Mouse (Mus musculus) hindbrain, embryonic 10.5 days (tissue): ENCODE measurements at regions not wholly inside any gene's neighbourhood (a gene's known extent, or its start where the extent isn't known, plus 50 kb on each side); places are given as distances from the start of the nearest gene placed in this dataset.

Experiments
- DNase-seq: peaks from one replicate; pipeline ENCODE4 v3.0.0-alpha.2; 2017; ENCODE audit warnings: low spot score
- H3K27ac ChIP-seq: fragments of 300-500 bp; sonication (generic); 2 replicates; pipeline ENCODE4 v1.5.1; 2016; ENCODE audit warnings: mild to moderate bottlenecking, moderate library complexity
- H3K27me3 ChIP-seq: fragments of 300-500 bp; sonication (generic); 2 replicates; pipeline ENCODE4 v1.6.1; 2016; ENCODE audit warnings: mild to moderate bottlenecking; ENCODE audit not compliant: poor library complexity, insufficient read depth, severe bottlenecking
- H3K36me3 ChIP-seq: fragments of 300-500 bp; sonication (generic); 2 replicates; pipeline ENCODE4 v1.6.1; 2016; ENCODE audit warnings: mild to moderate bottlenecking, moderate library complexity
- H3K4me1 ChIP-seq: fragments of 300-500 bp; sonication (generic); replicated peaks from 2 replicates; pipeline ENCODE4 v1.6.1; 2016; ENCODE audit warnings: mild to moderate bottlenecking
- H3K4me3 ChIP-seq: fragments of 300-500 bp; sonication (generic); 2 replicates; pipeline ENCODE4 v1.5.1; 2016; ENCODE audit warnings: mild to moderate bottlenecking, moderate library complexity
- H3K9me3 ChIP-seq: fragments of 300-500 bp; sonication (generic); 2 replicates; pipeline ENCODE4 v1.6.1; 2016; ENCODE audit warnings: mild to moderate bottlenecking, moderate library complexity
- WGBS: fragments of 180-500 bp; shearing (Covaris S2); methylation state at CpG from one replicate; pipeline ENCODE4 v1.1.7; 2016; 5-methylcytosine and 5-hydroxymethylcytosine counted together

- Histone ChIP-seq H3K9me3 (no peaks in the 10 kb centered on the region), H3K27me3 (no peaks in the 10 kb centered on the region), H3K4me1 (no peaks in the 10 kb centered on the region), H3K4me3 (no peak overlapping the region), H3K36me3 (no peaks in the 10 kb centered on the region), H3K27ac (no peak overlapping the region)
- no peak for DNase-seq
Measured at GRCm38 (mm10) chr3:159689743-159690142, 90.8 kb downstream of the Rpe65 start.

DNA sequence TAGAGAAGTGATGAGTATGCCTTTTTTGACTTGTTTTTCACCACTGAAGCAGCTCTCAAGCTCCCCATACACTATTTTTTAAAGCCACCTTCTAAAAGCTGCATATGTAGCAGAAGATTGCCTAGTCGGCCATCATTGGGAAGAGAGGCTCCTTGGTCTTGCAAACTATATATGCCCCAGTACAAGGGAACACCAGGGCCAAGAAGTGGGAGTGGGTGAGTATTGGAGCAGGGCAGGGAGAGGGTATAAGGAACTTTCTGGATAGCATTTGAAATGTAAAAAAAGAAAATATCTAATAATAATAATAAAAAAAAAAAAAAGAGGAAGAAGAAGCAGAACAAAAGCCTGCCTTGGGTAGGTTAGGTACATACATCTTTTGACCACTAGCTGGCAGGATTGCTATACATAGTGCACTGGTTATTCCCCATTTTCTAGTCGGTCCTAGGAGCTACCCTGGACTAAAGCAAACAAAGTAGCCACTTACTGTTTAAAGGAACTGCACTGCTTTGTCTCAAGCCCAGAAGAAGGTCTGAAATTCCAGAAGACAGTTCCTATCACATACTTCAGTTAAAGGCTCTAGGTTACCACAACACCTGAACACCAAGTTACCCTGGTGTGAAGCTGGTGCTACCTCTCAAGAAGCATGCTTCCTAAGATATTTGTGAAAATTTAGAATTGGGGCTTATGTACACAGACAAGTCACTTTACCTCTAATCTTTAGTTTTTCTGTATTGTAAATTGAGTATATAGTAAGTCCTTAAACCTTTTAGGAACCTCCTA lies 114.9 kb upstream of the Wls start:
- no peak overlapping the region for H3K27ac ChIP-seq
- no peak overlapping the region for H3K4me3 ChIP-seq
- H3K36me3 ChIP-seq, result no peaks in the 10 kb centered on the region
- DNase-seq, result no peak
- WGBS, result 35% methylated on average over 2 of the region's 2 CpGs
- H3K27me3 ChIP-seq, result no peaks in the 10 kb centered on the region
- H3K4me1 ChIP-seq, result no peaks in the 10 kb centered on the region
- H3K9me3 ChIP-seq, result no peaks in the 10 kb centered on the region

GRCm38 (mm10) chr3:159732201-159732600 lies 107.3 kb upstream of the Wls start:
- no peak for DNase-seq
- 81% methylated on average over 1 of the region's 1 CpGs for WGBS
- no peak overlapping the region for H3K27ac ChIP-seq
- H3K36me3 ChIP-seq, result no peaks in the 10 kb centered on the region
- no peak overlapping the region for H3K4me3 ChIP-seq
- no peaks in the 10 kb centered on the region for H3K4me1 ChIP-seq
- H3K27me3 ChIP-seq, result no peaks in the 10 kb centered on the region
- H3K9me3 ChIP-seq, result no peaks in the 10 kb centered on the region

DNA sequence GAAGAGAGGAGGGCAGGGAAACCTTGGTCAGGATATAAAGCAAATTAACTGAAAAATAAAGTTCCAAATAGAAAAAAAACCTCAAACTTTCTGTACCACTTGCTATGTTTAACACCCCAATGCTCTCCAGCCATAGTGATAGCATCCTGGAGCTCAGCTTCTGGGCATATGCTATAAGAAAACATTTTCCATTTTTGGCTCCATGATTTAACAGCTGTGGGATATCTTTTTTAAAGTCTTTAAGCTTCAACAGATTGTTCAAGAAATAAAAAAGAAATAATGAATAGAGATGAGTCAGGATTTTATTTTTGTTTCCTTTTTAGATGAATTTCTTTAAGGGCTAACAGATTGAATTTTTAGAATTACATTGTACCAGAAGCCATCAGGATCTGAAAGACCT lies 106.3 kb upstream of the Wls start:
- Histone ChIP-seq H3K4me1 (no peaks in the 10 kb centered on the region), H3K9me3 (no peaks in the 10 kb centered on the region), H3K27me3 (no peaks in the 10 kb centered on the region), H3K36me3 (no peaks in the 10 kb centered on the region), H3K27ac (no peak overlapping the region), H3K4me3 (no peak overlapping the region)
- DNase-seq, result no peak

DNA sequence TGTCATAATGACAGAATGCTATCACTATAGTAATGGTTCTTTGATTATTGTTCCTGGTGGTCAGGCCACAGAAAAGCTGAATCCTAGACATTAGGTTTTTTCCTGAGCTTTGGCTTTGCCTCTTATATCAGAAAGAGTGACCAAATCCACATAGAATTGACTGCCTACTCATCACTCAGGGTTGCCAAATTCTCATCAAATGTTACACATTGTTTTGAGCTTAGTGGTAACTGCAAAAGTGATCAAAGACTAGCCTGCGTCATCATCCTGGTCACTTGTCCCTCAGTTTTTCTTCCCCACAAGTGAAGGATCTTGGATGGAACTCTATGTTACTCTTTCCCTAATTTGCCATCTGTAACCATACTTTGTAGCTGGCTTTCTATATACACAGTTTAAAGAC lies 104.9 kb upstream of the Wls start:
- Histone ChIP-seq H3K4me3 (no peak overlapping the region), H3K27me3 (no peaks in the 10 kb centered on the region), H3K4me1 (no peaks in the 10 kb centered on the region), H3K36me3 (no peaks in the 10 kb centered on the region), H3K27ac (no peak overlapping the region), H3K9me3 (no peaks in the 10 kb centered on the region)
- no peak for DNase-seq
- WGBS, result 91% methylated on average over 1 of the region's 1 CpGs

DNA sequence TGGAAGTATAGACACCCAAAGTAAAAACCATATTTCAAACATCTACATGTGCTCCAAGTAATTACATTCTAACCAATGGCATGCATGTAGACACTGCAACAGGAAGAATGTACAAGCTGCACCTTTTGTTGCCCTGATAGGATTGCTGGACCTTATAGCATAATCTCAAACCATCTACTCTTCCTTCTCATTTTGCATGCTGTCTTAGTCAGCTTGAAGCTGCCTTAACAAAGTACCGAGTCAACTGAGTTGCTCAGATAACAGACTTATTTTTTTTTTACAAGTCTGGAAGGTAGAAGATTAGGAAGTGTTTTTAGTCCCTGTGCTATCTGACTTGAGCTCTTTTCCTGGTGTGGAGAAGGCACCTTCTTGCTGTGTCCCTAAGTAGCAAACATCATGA lies 103.4 kb upstream of the Wls start:
- 77% methylated on average over 1 of the region's 1 CpGs for whole genome bisulfite sequencing
- Histone ChIP-seq H3K9me3 (no peaks in the 10 kb centered on the region), H3K4me1 (no peaks in the 10 kb centered on the region), H3K4me3 (no peak overlapping the region), H3K36me3 (no peaks in the 10 kb centered on the region), H3K27me3 (no peaks in the 10 kb centered on the region), H3K27ac (no peak overlapping the region)
- DNase-seq, result no peak

DNA sequence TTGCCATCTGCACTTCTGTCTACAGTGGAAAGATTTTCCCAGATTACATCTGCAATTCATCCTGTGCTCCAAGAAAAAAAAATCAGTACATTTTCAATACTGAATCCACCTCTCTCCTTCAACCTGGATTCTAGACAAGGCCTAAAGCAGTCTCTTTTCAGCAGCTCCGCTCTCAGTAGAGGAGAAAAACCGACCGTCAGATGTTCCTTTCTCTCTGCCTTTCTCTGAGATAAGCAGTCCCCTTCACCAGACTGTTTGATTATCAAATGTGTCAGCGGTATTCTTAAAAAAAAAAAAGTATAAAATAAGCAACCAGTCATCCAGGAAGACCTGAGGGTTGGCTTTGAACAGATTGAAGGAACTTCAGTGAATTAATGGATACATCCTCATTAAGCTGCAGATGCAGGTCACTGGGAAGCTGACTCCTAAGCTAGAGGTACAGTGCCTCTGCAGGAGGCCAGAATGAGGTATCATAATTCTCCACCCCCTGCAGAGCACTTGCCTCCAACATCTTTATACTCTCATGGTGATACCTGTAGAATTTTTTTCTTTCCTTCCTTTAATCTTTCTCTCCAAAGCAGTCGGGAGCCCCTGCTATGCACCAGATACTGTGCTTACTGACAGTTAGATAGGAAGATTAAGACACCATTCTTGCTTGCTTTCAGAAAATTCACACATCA lies 98.7 kb upstream of the Wls start:
- WGBS, result 75% methylated on average over 5 of the region's 5 CpGs
- Histone ChIP-seq H3K4me1 (no peaks in the 10 kb centered on the region), H3K9me3 (no peaks in the 10 kb centered on the region), H3K27ac (no peak overlapping the region), H3K36me3 (no peaks in the 10 kb centered on the region), H3K4me3 (no peak overlapping the region), H3K27me3 (no peaks in the 10 kb centered on the region)
- DNase-seq, result no peak

DNA sequence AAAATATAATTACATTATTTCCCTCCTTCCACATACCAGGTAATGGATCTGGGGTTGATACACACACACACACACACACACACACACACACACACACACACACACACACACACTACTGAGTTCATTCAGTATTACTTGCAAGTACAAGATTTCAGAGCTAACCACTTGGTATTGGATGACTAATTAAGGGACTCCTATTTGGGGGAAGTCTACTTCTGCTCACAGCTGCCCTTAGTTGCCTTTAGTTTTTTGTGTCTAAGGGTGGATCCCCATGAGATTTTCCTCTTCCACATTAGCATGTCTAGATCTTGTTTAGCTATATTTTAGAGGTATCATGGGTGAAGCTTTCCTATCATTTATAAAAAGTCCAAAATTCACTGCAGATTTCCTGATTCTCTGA lies 97.7 kb upstream of the Wls start:
- no peak for DNase-seq
- H3K4me3 ChIP-seq, result no peak overlapping the region
- no peak overlapping the region for H3K27ac ChIP-seq
- H3K27me3 ChIP-seq, result no peaks in the 10 kb centered on the region
- H3K36me3 ChIP-seq, result no peaks in the 10 kb centered on the region
- no peaks in the 10 kb centered on the region for H3K4me1 ChIP-seq
- no peaks in the 10 kb centered on the region for H3K9me3 ChIP-seq

DNA sequence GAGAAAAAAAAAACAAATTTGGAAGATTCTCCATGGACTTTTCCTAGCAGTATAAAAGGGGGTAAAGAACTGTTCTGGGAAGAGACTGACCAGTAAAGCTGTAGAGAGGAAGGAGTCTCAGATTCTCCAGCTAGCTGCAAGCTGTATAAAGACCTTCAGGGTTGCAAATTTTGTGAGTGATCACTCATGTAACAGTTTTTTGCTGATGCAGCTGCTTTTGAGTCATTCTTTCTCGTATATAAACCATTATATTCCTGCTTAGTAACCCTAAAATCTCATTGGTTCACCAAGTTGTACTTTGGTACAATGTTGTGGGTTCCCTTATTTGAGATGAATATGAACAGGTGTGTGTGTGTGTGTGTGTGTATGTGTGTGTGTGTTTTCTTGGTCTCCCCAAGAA lies 79.7 kb upstream of the Wls start:
- no peak overlapping the region for H3K27ac ChIP-seq
- 72% methylated on average over 1 of the region's 1 CpGs for WGBS
- no peaks in the 10 kb centered on the region for H3K36me3 ChIP-seq

GRCm38 (mm10) chr3:159760293-159760692 lies 79.2 kb upstream of the Wls start:
- 84% methylated on average over 2 of the region's 2 CpGs for WGBS
- no peak overlapping the region for H3K4me3 ChIP-seq
- H3K9me3 ChIP-seq, result no peaks in the 10 kb centered on the region

More for the DNA sequence above, 79.7 kb upstream of the Wls start:
- Histone ChIP-seq H3K9me3 (no peaks in the 10 kb centered on the region), H3K4me1 (no peaks in the 10 kb centered on the region), H3K27me3 (no peaks in the 10 kb centered on the region), H3K4me3 (no peak overlapping the region)
- DNase-seq, result no peak

DNA sequence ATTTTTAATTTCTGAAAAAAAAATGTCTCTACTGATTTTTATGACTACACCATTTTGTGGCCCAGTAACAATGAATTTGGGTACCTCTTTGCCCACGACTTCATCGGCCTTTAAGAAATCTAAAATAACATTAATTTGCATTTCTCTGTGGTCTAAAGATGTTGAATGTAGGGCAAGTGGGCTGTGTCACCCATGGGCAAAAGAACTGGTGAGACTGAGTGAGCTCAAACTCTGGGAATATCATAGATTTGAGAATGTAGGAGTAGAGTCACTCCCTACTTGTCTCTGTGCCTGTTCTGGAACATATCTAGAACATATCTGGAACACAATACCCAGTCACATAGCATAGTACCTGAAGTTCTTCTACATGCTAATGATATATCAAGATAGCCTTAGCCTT lies 78.5 kb upstream of the Wls start:
- DNase-seq, result no peak
- no peaks in the 10 kb centered on the region for H3K27me3 ChIP-seq
- H3K4me3 ChIP-seq, result no peak overlapping the region
- H3K27ac ChIP-seq, result no peak overlapping the region
- 89% methylated on average over 2 of the region's 2 CpGs for WGBS
- no peaks in the 10 kb centered on the region for H3K9me3 ChIP-seq
- H3K4me1 ChIP-seq, result no peaks in the 10 kb centered on the region
- H3K36me3 ChIP-seq, result no peaks in the 10 kb centered on the region

More at GRCm38 (mm10) chr3:159760293-159760692, 79.2 kb upstream of the Wls start:
- Histone ChIP-seq H3K27me3 (no peaks in the 10 kb centered on the region), H3K27ac (no peak overlapping the region), H3K4me1 (no peaks in the 10 kb centered on the region), H3K36me3 (no peaks in the 10 kb centered on the region)
- no peak for DNase-seq

- DNase-seq, result peak; percentile 64
- no peak overlapping the region for H3K27ac ChIP-seq
- no peaks in the 10 kb centered on the region for H3K9me3 ChIP-seq
- H3K4me1 ChIP-seq, result peaks cover 12% of the 10 kb centered on the region
- WGBS, result 6% methylated on average over 13 of the region's 13 CpGs
- no peaks in the 10 kb centered on the region for H3K27me3 ChIP-seq
- peak overlapping the region; percentile 11; the same call in 1 of the 2 replicates for H3K4me3 ChIP-seq
- H3K36me3 ChIP-seq, result no peaks in the 10 kb centered on the region
Measured at GRCm38 (mm10) chr3:159782222-159782844, 57.1 kb upstream of the Wls start.

GRCm38 (mm10) chr3:159787776-159788175 lies 51.7 kb upstream of the Wls start:
- H3K9me3 ChIP-seq, result no peaks in the 10 kb centered on the region
- peak overlapping the region; percentile 35; the same call in 1 of the 2 replicates for H3K27ac ChIP-seq
- peaks cover 7% of the 10 kb centered on the region; the same call in 1 of the 2 replicates for H3K4me1 ChIP-seq
- no peak for DNase-seq
- H3K4me3 ChIP-seq, result no peak overlapping the region
- WGBS, result 53% methylated on average over 9 of the region's 9 CpGs
- no peaks in the 10 kb centered on the region for H3K27me3 ChIP-seq
- no peaks in the 10 kb centered on the region for H3K36me3 ChIP-seq
